ENCODE assay signal across 8 mouse cellular contexts in the genomic region with DNA sequence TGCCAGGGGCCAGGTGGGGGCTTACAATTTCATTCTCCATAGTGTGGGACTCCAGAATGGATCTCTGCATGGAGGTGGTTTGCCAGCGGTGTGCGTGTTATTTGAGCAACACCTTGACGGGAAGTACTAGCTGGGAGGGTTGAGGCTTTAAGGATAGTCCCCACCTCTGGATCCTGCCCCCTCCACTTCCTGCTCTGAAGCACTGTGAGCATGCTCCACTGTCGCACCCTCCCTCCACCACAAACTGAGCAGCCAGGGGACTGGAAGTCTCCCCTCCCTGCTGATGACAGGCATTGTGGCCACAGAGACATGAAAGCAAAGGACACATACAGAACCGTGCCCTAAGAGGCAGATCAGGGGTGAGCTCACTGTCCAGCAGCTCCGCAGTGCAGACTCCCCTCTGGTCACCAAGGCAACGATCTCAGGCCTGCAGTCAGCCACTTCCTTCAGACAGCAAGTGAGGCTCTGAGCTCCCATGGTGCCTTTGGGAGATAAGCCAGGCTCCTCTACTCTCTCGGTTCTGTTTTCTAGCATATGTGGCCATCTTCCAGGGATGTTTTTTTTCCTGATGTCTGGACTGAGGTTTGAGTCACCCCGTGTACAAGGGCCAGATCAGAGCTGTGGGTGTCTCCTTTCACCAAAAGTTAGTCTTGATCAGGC.
DNase-seq lines count a peak whose midpoint lies in the region; ATAC-seq and TF ChIP-seq lines count a peak whose summit lies in the region.
"Had no signal": no experiment of that assay in that cellular context is flagged by ENCODE, and none has a peak within 500 bp of the region (broad histone marks: within the 10 kb centered on the region; RNA-seq: fewer than 3 reads in every experiment).

No protein-coding gene starts in this region.

- H3K36me3 ChIP-seq in forebrain, postnatal 0 days (ENCODE audit: insufficient read depth) = no peaks in the 10 kb centered on the region
- no peaks in the 10 kb centered on the region for H3K36me3 ChIP-seq in hindbrain, embryonic 11.5 days (ENCODE audit: control insufficient read depth, insufficient read depth, low read length)
- H3K36me3 ChIP-seq in neural tube, embryonic 15.5 days = no peaks in the 10 kb centered on the region
- H3K36me3 ChIP-seq: limb, embryonic 13.5 days had no signal

- H3K9me3 ChIP-seq in forebrain, postnatal 0 days (ENCODE audit: low read length) = no peaks in the 10 kb centered on the region
- no peaks in the 10 kb centered on the region for H3K9me3 ChIP-seq in hindbrain, embryonic 11.5 days (ENCODE audit: control insufficient read depth, low read length)
- no peaks in the 10 kb centered on the region for H3K9me3 ChIP-seq in neural tube, embryonic 15.5 days (replicated peaks)

- TF ChIP-seq CTCF in forebrain, postnatal 0 days (IDR thresholded peaks at IDR 0.05; ENCODE audit: low read depth) = no peak

- peak; percentile 72 for ATAC-seq in forebrain, postnatal 0 days
- ATAC-seq in hindbrain, embryonic 11.5 days (ENCODE audit: low FRiP score) = peak; percentile 54
- ATAC-seq in neural tube, embryonic 15.5 days (ENCODE audit: low FRiP score) = peak; percentile 53; the same call in 1 of the 2 replicates

- no peaks in the 10 kb centered on the region for H3K27me3 ChIP-seq in forebrain, postnatal 0 days (ENCODE audit: insufficient read depth, low read length)
- no peaks in the 10 kb centered on the region for H3K27me3 ChIP-seq in hindbrain, embryonic 11.5 days (ENCODE audit: control insufficient read depth, insufficient read depth, low read length)
- peaks cover 20% of the 10 kb centered on the region for H3K27me3 ChIP-seq in neural tube, embryonic 15.5 days (replicated peaks)

- 0 out of 2 replicates have a peak, but pooled peaks cover 3% of the 10 kb centered on the region for H3K4me1 ChIP-seq in forebrain, postnatal 0 days (ENCODE audit: insufficient read depth)
- peaks cover 5% of the 10 kb centered on the region; the same call in 1 of the 2 replicates for H3K4me1 ChIP-seq in hindbrain, embryonic 11.5 days (replicated peaks; ENCODE audit: control insufficient read depth, insufficient read depth, low read length)
- H3K4me1 ChIP-seq in neural tube, embryonic 15.5 days = peaks cover 12% of the 10 kb centered on the region

- H3K9ac ChIP-seq in forebrain, postnatal 0 days = no peak overlapping the region
- H3K9ac ChIP-seq in hindbrain, embryonic 11.5 days (ENCODE audit: low read depth, low read length) = no peak overlapping the region
- H3K9ac ChIP-seq in neural tube, embryonic 15.5 days (replicated peaks) = no peak overlapping the region
- H3K9ac ChIP-seq: limb, embryonic 13.5 days had no signal

- no peak overlapping the region for H3K4me3 ChIP-seq in forebrain, postnatal 0 days (ENCODE audit: low read depth, low read length)
- H3K4me3 ChIP-seq in hindbrain, embryonic 11.5 days (ENCODE audit: low read depth, low read length) = no peak overlapping the region
- no peak overlapping the region for H3K4me3 ChIP-seq in neural tube, embryonic 15.5 days (replicated peaks)
- H3K4me3 ChIP-seq: limb, embryonic 13.5 days had no signal

- no peak overlapping the region for H3K4me2 ChIP-seq in forebrain, postnatal 0 days (ENCODE audit: low read depth)
- H3K4me2 ChIP-seq in hindbrain, embryonic 11.5 days (replicated peaks; ENCODE audit: low read depth, low read length) = no peak overlapping the region
- H3K4me2 ChIP-seq in neural tube, embryonic 15.5 days = no peak overlapping the region
- H3K4me2 ChIP-seq: limb, embryonic 13.5 days had no signal

- H3K27ac ChIP-seq in forebrain, postnatal 0 days (ENCODE audit: low read depth, low read length) = peak overlapping the region; percentile 21; the same call in 1 of the 2 replicates
- H3K27ac ChIP-seq in hindbrain, embryonic 11.5 days (ENCODE audit: low read depth, low read length) = no peak overlapping the region
- no peak overlapping the region for H3K27ac ChIP-seq in neural tube, embryonic 15.5 days (replicated peaks)
- H3K27ac ChIP-seq: limb, embryonic 13.5 days had no signal

- DNase-seq in urinary bladder, postnatal 14 days (ENCODE audit: low spot score) = peak; percentile 33
- DNase-seq in urinary bladder, postnatal 10 days (ENCODE audit: low spot score) = no peak
- peak; percentile 31 for DNase-seq in forebrain, postnatal 0 days
- peak; percentile 58 for DNase-seq in hindbrain, embryonic 11.5 days (ENCODE audit: low spot score)
- DNase-seq in left cerebral cortex, adult 9 months (ENCODE audit: low spot score in 2 of 2) = no peak
- DNase-seq in left cerebral cortex, postnatal 25 days (ENCODE audit: low spot score in 2 of 2) = no peak

- intact Hi-C loops in left cerebral cortex, postnatal 25 days (cut with DNase I) = no loop called here

- WGBS in forebrain, postnatal 0 days = 24% methylated on average over 9 of the region's 9 CpGs
- 28% methylated on average over 9 of the region's 9 CpGs for WGBS in hindbrain, embryonic 11.5 days
- 22% methylated on average over 9 of the region's 9 CpGs for WGBS in neural tube, embryonic 15.5 days

Comparison
In these comparisons a context has a peak if more than half of its experiments do, and no peak if none do; other contexts are left out.
1. DNase-seq: peak in urinary bladder, postnatal 14 days (single experiment), forebrain, postnatal 0 days (single experiment) and hindbrain, embryonic 11.5 days (single experiment); none in urinary bladder, postnatal 10 days (single experiment), left cerebral cortex, adult 9 months (0 of 2) and left cerebral cortex, postnatal 25 days (0 of 2).
2. Peak in every context shown above with its lines, with median percentiles within 50 percentile points of each other: ATAC-seq.